Mouse (Mus musculus) lung, adult 10 weeks (tissue): ENCODE data around the gene Cadps2. TPM values are rescaled to one million over a fixed set of nuclear protein-coding genes. Genes with fewer than 3 reads are reported as not detected.

ENCODE experiments used
- polyA plus RNA-seq: library from polyadenylated mRNA; stranded (reverse); fragments of 350-450 nt; fragmentation: Illumina TruSeq; extraction: RNeasy Lipid Tissue Mini Kit (QIAGEN cat#74804); gene quantifications from one replicate; pipeline ENCODE4 v1.2.3, GENCODE M21; 2014; ENCODE audit warnings: low read depth, low replicate concordance; ENCODE audit not compliant: insufficient read depth

The Cadps2 gene
- 13.2 TPM for polyA plus RNA-seq

GRCm38 (mm10) chr6:23839009-23839811, at the start of gene Cadps2:
Gene Cadps2 (minus strand): TSS chr6:23839421.

GRCm38 (mm10) chr6:23655036-23655435, 184.2 kb downstream of the Cadps2 start, which contains the start of gene Rnf148:
Gene Rnf148 (minus strand): TSS chr6:23655136.

DNA sequence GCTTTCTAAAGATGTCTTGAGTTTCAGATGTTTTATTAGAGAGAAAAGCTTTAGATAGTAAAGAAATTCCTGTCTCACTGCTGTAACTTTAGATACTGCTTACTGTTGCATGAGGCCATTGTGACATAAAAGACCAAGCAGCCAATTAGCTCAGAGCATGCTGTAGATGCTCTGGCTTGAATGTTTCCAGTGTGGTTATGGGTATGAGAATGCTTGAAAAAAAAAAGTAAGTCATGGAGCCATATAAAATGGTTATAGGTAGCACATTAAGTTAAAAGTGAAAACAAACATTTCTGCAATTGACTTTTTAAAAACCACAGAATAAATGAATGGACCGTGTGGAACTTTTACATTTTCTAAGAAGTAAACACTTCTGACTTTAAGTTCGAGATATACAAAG, 189.0 kb downstream of the Cadps2 start, which contains the start of gene Rnf133:
Rnf133 (minus strand) TSS at position 101 of the 400 bp plus-strand sequence.

GRCm38 (mm10) chr6:23248313-23249052, 590.7 kb downstream of the Cadps2 start, which contains the start of gene Fezf1:
Gene Fezf1 (minus strand): TSS chr6:23248362.

Other genes starting within 250 kb of the Cadps2 start
- gene Rnf133, start 189.1 kb downstream of the Cadps2 start, polyA plus RNA-seq, result not detected
- gene Rnf148, start 184.3 kb downstream of the Cadps2 start, polyA plus RNA-seq, result not detected
- not detected for gene Tas2r118, start 130.6 kb upstream of the Cadps2 start, polyA plus RNA-seq